Mouse (Mus musculus) limb, embryonic 13.5 days (tissue): ENCODE measurements around the gene Kiss1r. TPM values are rescaled to one million over a fixed set of nuclear protein-coding genes. Genes with fewer than 3 reads are reported as not detected.

Source experiments
- ATAC-seq: fragments of 200-750 bp; cut with Nextera tagmentation; 2 replicates; pipeline ENCODE4 v1.8.0; 2017; ENCODE audit warnings: low read depth, moderate number of reproducible peaks, moderate TSS enrichment; ENCODE audit not compliant: low FRiP score
- H3K27ac ChIP-seq: fragments of 300-500 bp; sonication (generic); 2 replicates; pipeline ENCODE4 v1.5.1; 2015; ENCODE audit warnings: inconsistent platforms, mild to moderate bottlenecking, moderate library complexity
- H3K27me3 ChIP-seq: fragments of 300-500 bp; sonication (generic); 2 replicates; pipeline ENCODE4 v1.6.1; 2015; ENCODE audit warnings: mild to moderate bottlenecking, inconsistent platforms
- H3K36me3 ChIP-seq: fragments of 300-500 bp; sonication (generic); 2 replicates; pipeline ENCODE4 v1.6.1; 2015; ENCODE audit warnings: inconsistent platforms, mild to moderate bottlenecking, moderate library complexity
- H3K4me1 ChIP-seq: fragments of 300-500 bp; sonication (generic); 2 replicates; pipeline ENCODE4 v1.6.1; 2015; ENCODE audit warnings: inconsistent platforms
- H3K4me2 ChIP-seq: fragments of 300-500 bp; sonication (generic); replicated peaks from 2 replicates; pipeline ENCODE4 v1.6.1; 2015; ENCODE audit warnings: inconsistent platforms, mild to moderate bottlenecking, moderate library complexity
- H3K4me3 ChIP-seq: fragments of 300-500 bp; sonication (generic); 2 replicates; pipeline ENCODE4 v1.5.1; 2015; ENCODE audit warnings: moderate library complexity, mild to moderate bottlenecking, inconsistent platforms
- H3K9ac ChIP-seq: fragments of 300-500 bp; sonication (generic); 2 replicates; pipeline ENCODE4 v1.6.1; 2015; ENCODE audit warnings: mild to moderate bottlenecking, inconsistent platforms
- H3K9me3 ChIP-seq: fragments of 300-500 bp; sonication (generic); 2 replicates; pipeline ENCODE4 v1.6.1; 2016; ENCODE audit warnings: inconsistent platforms
- WGBS: fragments of 180-500 bp; shearing (Covaris S2); methylation state at CpG from one replicate; pipeline ENCODE4 v1.1.7; 2015; 5-methylcytosine and 5-hydroxymethylcytosine counted together
- polyA plus RNA-seq: library from polyadenylated mRNA; unstranded; fragments of >200 nt; fragmentation: Nextera tagmentation; extraction: Ambion mirVana; gene quantifications from 2 replicates; pipeline ENCODE4 v1.2.1, GENCODE M21; 2015

Kiss1r gene
- polyA plus RNA-seq, 1 experiment from 2014 or later = 0.94 TPM

- peaks cover 49% of the 10 kb centered on the region for H3K4me1 ChIP-seq
- peaks cover 2% of the 10 kb centered on the region; the same call in 1 of the 2 replicates for H3K9me3 ChIP-seq
- peak; percentile 26 for ATAC-seq
- peaks cover 18% of the 10 kb centered on the region for H3K27me3 ChIP-seq
- WGBS = under 1% methylated on average over 54 of the region's 54 CpGs
- peak overlapping the region; percentile 97 for H3K27ac ChIP-seq
- peak overlapping the region; percentile 92 for H3K4me2 ChIP-seq
- peaks cover 22% of the 10 kb centered on the region for H3K36me3 ChIP-seq
- H3K4me3 ChIP-seq = peak overlapping the region; percentile 97
- H3K9ac ChIP-seq = peak overlapping the region; percentile 95
These were observed 10.7 kb downstream of the Kiss1r start for GRCm38 (mm10) chr10:79927324-79928029.

GRCm38 (mm10) chr10:79928030-79928694, 11.4 kb downstream of the Kiss1r start:
- Histone ChIP-seq H3K27ac (peak overlapping the region; percentile 97), H3K4me2 (peak overlapping the region; percentile 92), H3K9ac (peak overlapping the region; percentile 95), H3K4me3 (peak overlapping the region; percentile 97), H3K9me3 (no peaks in the 10 kb centered on the region), H3K4me1 (peaks cover 56% of the 10 kb centered on the region), H3K27me3 (peaks cover 11% of the 10 kb centered on the region), H3K36me3 (peaks cover 27% of the 10 kb centered on the region)
- ATAC-seq = no peak
- under 1% methylated on average over 29 of the region's 29 CpGs for WGBS

- Histone ChIP-seq H3K27ac (peak overlapping the region; percentile 44; the same call in 1 of the 2 replicates), H3K4me2 (peak overlapping the region; percentile 92), H3K4me1 (peaks cover 66% of the 10 kb centered on the region), H3K36me3 (peaks cover 37% of the 10 kb centered on the region), H3K9ac (peak overlapping the region; percentile 62), H3K4me3 (peak overlapping the region; percentile 97), H3K27me3 (peaks cover 2% of the 10 kb centered on the region), H3K9me3 (no peaks in the 10 kb centered on the region)
- no peak for ATAC-seq
- WGBS = 13% methylated on average over 9 of the region's 9 CpGs
These were observed 12.3 kb downstream of the Kiss1r start for GRCm38 (mm10) chr10:79928907-79929701.

GRCm38 (mm10) chr10:79929967-79930825, 13.4 kb downstream of the Kiss1r start:
- H3K4me3 ChIP-seq = 0 out of 2 replicates have a peak overlapping the region, but pooled peaks have one; percentile 97
- peak overlapping the region; percentile 92 for H3K4me2 ChIP-seq

DNA sequence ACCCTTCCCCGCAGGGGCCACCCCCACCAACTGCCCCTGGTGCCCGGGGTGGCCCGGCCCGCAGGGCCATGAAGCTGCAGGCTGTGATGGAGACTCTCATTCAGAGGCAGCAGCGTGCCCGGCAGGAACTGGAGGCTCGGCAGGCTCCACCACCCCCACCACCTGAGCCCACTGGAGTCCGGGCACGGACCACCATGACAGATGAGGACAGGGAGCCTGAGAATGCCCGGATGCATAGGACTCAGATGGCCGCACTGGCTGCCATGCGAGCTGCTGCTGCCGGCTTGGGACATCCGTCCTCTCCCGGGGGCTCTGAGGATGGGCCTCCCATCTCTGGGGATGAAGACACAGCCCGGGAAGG, 14.0 kb downstream of the Kiss1r start:
- no peak overlapping the region for H3K4me3 ChIP-seq
- no peak overlapping the region for H3K27ac ChIP-seq
- WGBS = 88% methylated on average over 16 of the region's 16 CpGs
- no peaks in the 10 kb centered on the region for H3K9me3 ChIP-seq
- peaks cover 72% of the 10 kb centered on the region for H3K4me1 ChIP-seq
- no peak overlapping the region for H3K9ac ChIP-seq
- H3K27me3 ChIP-seq = no peaks in the 10 kb centered on the region
- peaks cover 54% of the 10 kb centered on the region for H3K36me3 ChIP-seq
- ATAC-seq = no peak
- no peak overlapping the region for H3K4me2 ChIP-seq

More at GRCm38 (mm10) chr10:79929967-79930825, 13.4 kb downstream of the Kiss1r start:
- Histone ChIP-seq H3K27ac (peak overlapping the region; percentile 22; the same call in 1 of the 2 replicates), H3K9me3 (no peaks in the 10 kb centered on the region), H3K4me1 (peaks cover 77% of the 10 kb centered on the region), H3K9ac (no peak overlapping the region), H3K27me3 (no peaks in the 10 kb centered on the region), H3K36me3 (peaks cover 48% of the 10 kb centered on the region)
- no peak for ATAC-seq
- 83% methylated on average over 18 of the region's 18 CpGs for WGBS

DNA sequence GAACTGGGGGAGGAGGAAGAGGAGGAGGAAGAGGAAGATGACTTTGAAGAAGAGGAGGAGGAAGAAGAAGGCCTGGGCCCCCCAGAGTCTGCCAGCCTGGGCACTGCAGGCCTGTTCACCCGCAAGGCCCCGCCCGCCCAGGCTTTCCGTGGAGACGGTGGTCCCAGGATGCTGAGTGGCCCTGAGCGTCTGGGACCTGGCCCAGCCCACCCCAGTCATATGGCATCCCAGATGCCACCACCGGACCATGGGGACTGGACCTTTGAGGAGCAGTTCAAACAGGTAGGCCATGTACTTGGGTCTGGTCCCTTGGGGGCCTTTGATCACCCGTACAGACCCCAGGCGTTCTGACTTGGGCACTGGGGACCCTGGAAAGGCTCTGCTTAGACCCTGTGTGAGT, 15.0 kb downstream of the Kiss1r start:
- no peak for ATAC-seq
- 70% methylated on average over 9 of the region's 9 CpGs for WGBS
- Histone ChIP-seq H3K27ac (peak overlapping the region; percentile 35; the same call in 1 of the 2 replicates), H3K9me3 (no peaks in the 10 kb centered on the region), H3K4me2 (no peak overlapping the region), H3K9ac (peak overlapping the region; percentile 35; the same call in 1 of the 2 replicates), H3K27me3 (no peaks in the 10 kb centered on the region), H3K4me1 (peaks cover 73% of the 10 kb centered on the region), H3K36me3 (peaks cover 56% of the 10 kb centered on the region), H3K4me3 (no peak overlapping the region)

GRCm38 (mm10) chr10:79932736-79933135, 16.0 kb downstream of the Kiss1r start:
- Histone ChIP-seq H3K9me3 (no peaks in the 10 kb centered on the region), H3K4me1 (peaks cover 79% of the 10 kb centered on the region), H3K27ac (peak overlapping the region; percentile 67; the same call in 1 of the 2 replicates), H3K4me2 (peak overlapping the region; percentile 27), H3K36me3 (peaks cover 63% of the 10 kb centered on the region), H3K27me3 (no peaks in the 10 kb centered on the region), H3K9ac (peak overlapping the region; percentile 63), H3K4me3 (0 out of 2 replicates have a peak overlapping the region, but pooled peaks have one; percentile 6)
- peak; percentile 17; the same call in 1 of the 2 replicates for ATAC-seq
- WGBS = 8% methylated on average over 8 of the region's 8 CpGs

DNA sequence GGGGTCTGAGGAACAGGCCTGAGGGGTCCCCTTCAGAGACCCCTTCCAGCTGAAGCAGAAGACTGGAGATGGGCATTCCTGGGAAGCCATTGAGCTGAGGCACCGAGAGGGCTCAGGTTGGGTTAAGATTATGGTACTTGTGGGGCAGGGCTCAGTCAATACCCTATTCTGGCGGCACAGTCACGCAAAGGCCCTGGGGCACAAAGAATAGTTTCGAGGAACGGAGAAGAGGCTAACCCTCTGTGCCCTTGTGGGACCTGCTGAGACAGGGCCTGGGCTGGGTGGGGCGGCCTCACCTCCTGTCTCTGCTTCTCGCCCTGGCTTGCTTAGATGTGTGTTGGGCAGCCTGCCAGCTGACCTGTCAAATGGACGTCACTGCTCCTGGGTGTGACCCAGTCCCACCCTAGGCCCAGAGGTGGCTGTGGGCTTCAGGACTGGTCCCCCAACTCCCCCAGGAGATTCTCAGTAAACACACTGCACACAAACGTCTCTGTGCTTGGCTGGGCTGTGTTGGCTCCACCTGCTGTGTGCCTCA, 16.4 kb downstream of the Kiss1r start:
- Histone ChIP-seq H3K4me3 (0 out of 2 replicates have a peak overlapping the region, but pooled peaks have one; percentile 6), H3K9ac (no peak overlapping the region; the same call in 1 of the 2 replicates), H3K4me2 (peak overlapping the region; percentile 27), H3K27me3 (no peaks in the 10 kb centered on the region), H3K36me3 (peaks cover 67% of the 10 kb centered on the region), H3K4me1 (peaks cover 79% of the 10 kb centered on the region), H3K9me3 (no peaks in the 10 kb centered on the region), H3K27ac (peak overlapping the region; percentile 67; the same call in 1 of the 2 replicates)
- no peak for ATAC-seq
- WGBS = 51% methylated on average over 9 of the region's 9 CpGs

DNA sequence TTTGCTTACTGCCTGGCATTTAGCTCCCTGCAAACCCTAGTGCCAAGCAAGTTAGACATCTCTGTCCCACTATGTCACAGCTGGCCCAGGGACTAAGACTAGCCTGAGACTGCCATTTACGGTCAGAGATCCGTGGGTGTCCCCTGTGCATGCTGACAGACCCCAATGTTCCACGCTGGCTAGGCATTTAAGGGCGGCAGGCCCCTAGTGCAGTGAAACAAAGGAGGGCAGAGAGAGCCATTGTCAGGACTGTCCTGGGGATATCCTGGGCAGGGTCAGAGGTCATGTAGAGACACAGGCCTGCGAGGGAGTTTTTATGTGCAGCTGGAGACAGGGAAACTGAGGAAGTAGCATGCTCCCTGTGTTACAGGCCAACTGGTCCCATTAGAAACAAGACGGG, 17.1 kb downstream of the Kiss1r start:
- WGBS = 67% methylated on average over 6 of the region's 6 CpGs
- ATAC-seq = no peak
- no peaks in the 10 kb centered on the region for H3K27me3 ChIP-seq
- no peaks in the 10 kb centered on the region for H3K9me3 ChIP-seq
- peaks cover 77% of the 10 kb centered on the region for H3K4me1 ChIP-seq
- peaks cover 72% of the 10 kb centered on the region for H3K36me3 ChIP-seq
- no peak overlapping the region for H3K4me3 ChIP-seq
- no peak overlapping the region for H3K4me2 ChIP-seq
- H3K9ac ChIP-seq = no peak overlapping the region
- H3K27ac ChIP-seq = no peak overlapping the region

DNA sequence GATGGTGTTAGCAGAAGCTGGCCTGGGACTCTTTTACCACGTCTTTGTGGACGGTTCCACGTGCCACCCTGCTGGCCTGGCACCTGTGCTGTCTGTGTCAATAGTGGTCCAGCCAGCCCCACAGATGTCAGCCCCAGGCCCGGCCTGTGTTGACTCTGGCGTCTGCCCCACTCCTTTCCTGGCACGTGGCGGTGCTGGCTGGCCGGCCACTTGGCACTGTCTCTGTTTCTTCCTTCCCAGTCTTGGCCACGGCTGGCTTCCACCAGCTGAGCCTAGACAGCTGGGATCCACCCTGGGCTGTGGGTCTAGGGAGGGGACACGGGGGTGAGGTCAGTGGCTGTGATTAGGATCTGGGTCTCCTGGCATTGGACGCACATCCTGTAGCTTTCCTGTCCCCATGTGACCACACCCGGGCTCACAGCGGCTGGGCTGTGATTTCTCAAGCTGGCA, 17.5 kb downstream of the Kiss1r start:
- no peaks in the 10 kb centered on the region for H3K9me3 ChIP-seq
- no peak; the same call in 1 of the 2 replicates for ATAC-seq
- no peak overlapping the region for H3K4me3 ChIP-seq
- no peaks in the 10 kb centered on the region for H3K27me3 ChIP-seq
- H3K27ac ChIP-seq = no peak overlapping the region
- H3K9ac ChIP-seq = no peak overlapping the region
- no peak overlapping the region for H3K4me2 ChIP-seq
- peaks cover 73% of the 10 kb centered on the region for H3K4me1 ChIP-seq
- WGBS = 74% methylated on average over 13 of the region's 13 CpGs
- peaks cover 74% of the 10 kb centered on the region for H3K36me3 ChIP-seq
